Mouse (Mus musculus) naive thymus-derived CD4-positive, alpha-beta T cell, adult 2 months (primary cell): ENCODE results near the gene Vgll4.
A peak's percentile ranks its signal among the peaks of the same experiment; 100 is the strongest.

Source experiments
- DNase-seq: peaks from one replicate; pipeline ENCODE4 v3.0.0-alpha.2; 2011; ENCODE audit warnings: low read depth

The Vgll4 gene

GRCm38 (mm10) chr6:114842131-114842530 is 127.7 kb downstream of the Vgll4 start:
- DNase-seq: no peak

GRCm38 (mm10) chr6:114840012-114840411 is 129.8 kb downstream of the Vgll4 start:
- no peak for DNase-seq

GRCm38 (mm10) chr6:114838872-114839271 is 130.9 kb downstream of the Vgll4 start:
- DNase-seq: no peak

- no peak for DNase-seq
These were observed 133.4 kb downstream of the Vgll4 start for GRCm38 (mm10) chr6:114836433-114836832.

GRCm38 (mm10) chr6:114835752-114836151 is 134.0 kb downstream of the Vgll4 start:
- DNase-seq: no peak

GRCm38 (mm10) chr6:114835344-114835743 is 134.4 kb downstream of the Vgll4 start:
- no peak for DNase-seq

GRCm38 (mm10) chr6:114833791-114834346 is 135.9 kb downstream of the Vgll4 start:
- no peak for DNase-seq

- no peak for DNase-seq
These were observed 136.6 kb downstream of the Vgll4 start for GRCm38 (mm10) chr6:114833058-114833685.

- no peak for DNase-seq
These were observed 138.0 kb downstream of the Vgll4 start for GRCm38 (mm10) chr6:114831807-114832206.

- no peak for DNase-seq
These were observed 139.9 kb downstream of the Vgll4 start for GRCm38 (mm10) chr6:114829660-114830438.

- DNase-seq: no peak
These were observed 142.9 kb downstream of the Vgll4 start for GRCm38 (mm10) chr6:114826889-114827288.

GRCm38 (mm10) chr6:114821646-114822045 is 148.1 kb downstream of the Vgll4 start:
- DNase-seq: no peak

GRCm38 (mm10) chr6:114819971-114820481 is 149.8 kb downstream of the Vgll4 start:
- DNase-seq: no peak

- no peak for DNase-seq
These were observed 151.3 kb downstream of the Vgll4 start for GRCm38 (mm10) chr6:114818471-114818870.

- no peak for DNase-seq
These were observed 151.8 kb downstream of the Vgll4 start for GRCm38 (mm10) chr6:114817948-114818347.

- DNase-seq: peak; percentile 46
These were observed 154.7 kb downstream of the Vgll4 start for GRCm38 (mm10) chr6:114814882-114815650.

GRCm38 (mm10) chr6:114814199-114814881 is 155.5 kb downstream of the Vgll4 start:
- DNase-seq: no peak

GRCm38 (mm10) chr6:114812779-114813178 is 157.0 kb downstream of the Vgll4 start:
- no peak for DNase-seq

GRCm38 (mm10) chr6:114812322-114812721 is 157.5 kb downstream of the Vgll4 start:
- DNase-seq: no peak
